Mouse (Mus musculus) stomach, postnatal 0 days (tissue): Measurements from ENCODE around the gene Kcnv2. TPM values are rescaled to one million over a fixed set of nuclear protein-coding genes. Genes with fewer than 3 reads are reported as not detected.

Experiments used
- ATAC-seq: fragments of 200-750 bp; cut with Nextera tagmentation; 2 replicates; pipeline ENCODE4 v1.8.0; 2017; ENCODE audit not compliant: low FRiP score, low TSS enrichment
- DNase-seq: peaks from one replicate; pipeline ENCODE4 v3.0.0-alpha.2; 2016; ENCODE audit warnings: low spot score
- H3K27ac ChIP-seq: fragments of 300-500 bp; sonication (generic); replicated peaks from 2 replicates; pipeline ENCODE4 v1.5.1; 2014; ENCODE audit warnings: mild to moderate bottlenecking, control low read depth
- H3K27me3 ChIP-seq: fragments of 300-500 bp; sonication (generic); 2 replicates; pipeline ENCODE4 v1.6.1; 2014; ENCODE audit warnings: low read length; ENCODE audit not compliant: control insufficient read depth, insufficient read depth
- H3K36me3 ChIP-seq: fragments of 300-500 bp; sonication (generic); 2 replicates; pipeline ENCODE4 v1.6.1; 2014; ENCODE audit warnings: low read length, mixed read lengths; ENCODE audit not compliant: control insufficient read depth, insufficient read depth
- H3K4me1 ChIP-seq: fragments of 300-500 bp; sonication (generic); replicated peaks from 2 replicates; pipeline ENCODE4 v1.6.1; 2014; ENCODE audit warnings: antibody characterized with exemption; ENCODE audit not compliant: control insufficient read depth, insufficient read depth
- H3K4me2 ChIP-seq: fragments of 300-500 bp; sonication (generic); replicated peaks from 2 replicates; pipeline ENCODE4 v1.6.1; 2014; ENCODE audit warnings: low read depth, mild to moderate bottlenecking, control low read depth, moderate library complexity
- H3K4me3 ChIP-seq: fragments of 300-500 bp; sonication (generic); 2 replicates; pipeline ENCODE4 v1.5.1; 2014; ENCODE audit warnings: low read depth, low read length, control low read depth
- H3K9ac ChIP-seq: fragments of 300-500 bp; sonication (generic); 2 replicates; pipeline ENCODE4 v1.6.1; 2014; ENCODE audit warnings: mild to moderate bottlenecking, low read length, control low read depth, mixed read lengths
- H3K9me3 ChIP-seq: fragments of 300-500 bp; sonication (generic); 2 replicates; pipeline ENCODE4 v1.6.1; 2016; ENCODE audit warnings: low read length; ENCODE audit not compliant: control insufficient read depth
- CTCF ChIP-seq: IDR thresholded peaks from 2 replicates; pipeline ENCODE4 v1.5.1; 2016; ENCODE audit warnings: antibody characterized with exemption, low read depth, mild to moderate bottlenecking, moderate library complexity
- EP300 ChIP-seq: optimal IDR thresholded peaks from 2 replicates; pipeline ENCODE3; 2016; ENCODE audit warnings: antibody characterized with exemption
- WGBS: fragments of 180-500 bp; shearing (Covaris S2); extraction: QIAGEN DNeasy Blood & Tissue Kit; methylation state at CpG from one replicate; pipeline ENCODE4 v1.1.7; 2014; 5-methylcytosine and 5-hydroxymethylcytosine counted together
- polyA plus RNA-seq: library from polyadenylated mRNA; unstranded; fragments of >200 nt; fragmentation: Nextera tagmentation; extraction: Ambion mirVana; gene quantifications from 2 replicates; pipeline ENCODE4 v1.2.1, GENCODE M21; 2015

Kcnv2 gene
- polyA plus RNA-seq, 1 experiment from 2014 or later: 0.02 TPM

GRCm38 (mm10) chr19:27351700-27352099 is 29.3 kb downstream of the Kcnv2 start:
- Histone ChIP-seq H3K27ac (peak overlapping the region; percentile 40; the same call in 1 of the 2 replicates), H3K4me3 (no peak overlapping the region), H3K9me3 (no peaks in the 10 kb centered on the region), H3K4me2 (no peak overlapping the region), H3K27me3 (no peaks in the 10 kb centered on the region), H3K36me3 (no peaks in the 10 kb centered on the region), H3K9ac (no peak overlapping the region), H3K4me1 (no peaks in the 10 kb centered on the region)
- DNase-seq: no peak
- TF ChIP-seq CTCF: no peak
- TF ChIP-seq EP300: peak; percentile 47
- peak; percentile 56; the same call in 1 of the 2 replicates for ATAC-seq
- 34% methylated on average over 6 of the region's 6 CpGs for WGBS

- no peak overlapping the region for H3K27ac ChIP-seq
- no peaks in the 10 kb centered on the region for H3K36me3 ChIP-seq
- DNase-seq (no peak), ATAC-seq (no peak)
- no peak overlapping the region for H3K9ac ChIP-seq
- no peaks in the 10 kb centered on the region for H3K27me3 ChIP-seq
- TF ChIP-seq CTCF (no peak), EP300 (no peak)
- no peak overlapping the region for H3K4me3 ChIP-seq
- no peak overlapping the region for H3K4me2 ChIP-seq
- no peaks in the 10 kb centered on the region for H3K4me1 ChIP-seq
- no peaks in the 10 kb centered on the region for H3K9me3 ChIP-seq
Measured at GRCm38 (mm10) chr19:27360381-27360780, 38.0 kb downstream of the Kcnv2 start.

DNA sequence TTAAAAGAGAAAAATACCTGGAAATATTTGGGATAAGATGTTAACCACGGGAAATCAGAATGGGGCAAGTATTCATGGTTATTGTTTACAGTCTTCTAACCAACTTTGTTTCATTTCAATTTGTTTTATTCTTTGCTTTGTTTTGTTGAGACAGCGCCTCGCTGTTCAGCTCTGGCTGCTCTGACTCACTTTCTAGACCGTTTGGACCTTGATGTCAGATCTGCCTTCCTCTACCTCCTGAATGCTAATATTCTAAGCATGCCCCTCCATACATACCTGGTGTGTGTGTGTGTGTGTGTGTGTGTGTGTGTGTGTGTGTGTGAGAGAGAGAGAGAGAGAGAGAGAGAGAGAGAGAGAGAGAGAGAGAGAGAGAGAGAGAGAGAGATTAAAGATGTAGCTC is 41.5 kb downstream of the Kcnv2 start:
- Histone ChIP-seq H3K4me1 (no peaks in the 10 kb centered on the region), H3K9me3 (no peaks in the 10 kb centered on the region), H3K4me3 (no peak overlapping the region), H3K9ac (0 out of 2 replicates have a peak overlapping the region, but pooled peaks have one; percentile 45), H3K27ac (no peak overlapping the region), H3K4me2 (peak overlapping the region; percentile 51), H3K27me3 (no peaks in the 10 kb centered on the region), H3K36me3 (no peaks in the 10 kb centered on the region)
- TF ChIP-seq CTCF (no peak), EP300 (no peak)
- DNase-seq (no peak), ATAC-seq (no peak)
- WGBS: 24% methylated on average over 4 of the region's 4 CpGs

GRCm38 (mm10) chr19:27364521-27364931 is 42.1 kb downstream of the Kcnv2 start:
- no peaks in the 10 kb centered on the region for H3K9me3 ChIP-seq
- peak overlapping the region; percentile 51 for H3K4me2 ChIP-seq
- no peaks in the 10 kb centered on the region for H3K36me3 ChIP-seq
- H3K27me3 ChIP-seq: no peaks in the 10 kb centered on the region
- no peak overlapping the region for H3K27ac ChIP-seq
- DNase-seq (peak; percentile 65), ATAC-seq (peak; percentile 84)
- H3K4me1 ChIP-seq: no peaks in the 10 kb centered on the region
- WGBS: 4% methylated on average over 8 of the region's 8 CpGs
- peak overlapping the region; percentile 18 for H3K4me3 ChIP-seq
- peak overlapping the region; percentile 45; the same call in 1 of the 2 replicates for H3K9ac ChIP-seq
- TF ChIP-seq EP300 (no peak), CTCF (no peak)

DNA sequence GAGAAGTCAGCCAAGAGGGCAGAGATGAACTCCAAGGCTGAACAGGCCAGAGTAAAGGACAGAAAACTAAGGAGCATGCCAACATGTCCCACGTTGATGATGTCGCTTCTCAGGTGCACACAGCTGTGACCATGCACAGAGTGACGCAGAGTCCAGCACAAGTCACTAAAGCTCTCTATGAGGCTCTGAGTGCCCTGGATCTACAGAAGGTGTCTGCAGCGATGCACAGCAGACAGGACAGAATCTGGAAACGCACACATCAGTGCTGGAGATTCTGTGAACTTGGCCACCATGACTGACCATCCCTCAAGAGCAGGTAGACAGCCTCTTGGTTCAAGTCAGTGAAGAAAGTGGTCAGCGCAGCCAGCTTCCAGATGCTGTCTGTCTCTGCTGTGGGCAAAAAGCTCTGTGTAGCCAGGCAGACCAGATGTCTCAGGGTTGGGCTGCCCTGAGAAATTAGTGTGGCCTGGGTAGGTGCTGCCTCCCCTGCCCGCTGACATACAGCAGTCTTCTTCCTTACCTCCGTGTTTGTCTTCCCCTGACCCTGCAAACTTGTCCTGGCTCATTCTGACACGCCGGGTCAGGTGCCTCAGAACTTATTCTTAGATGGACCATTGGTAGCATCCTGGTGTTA is 43.8 kb downstream of the Kcnv2 start:
- no peak for TF ChIP-seq EP300
- no peak for TF ChIP-seq CTCF
- no peak overlapping the region for H3K9ac ChIP-seq
- H3K4me2 ChIP-seq: no peak overlapping the region
- WGBS: 83% methylated on average over 10 of the region's 10 CpGs
- H3K27ac ChIP-seq: no peak overlapping the region
- no peaks in the 10 kb centered on the region for H3K27me3 ChIP-seq
- no peak for DNase-seq
- ATAC-seq: no peak
- no peaks in the 10 kb centered on the region for H3K36me3 ChIP-seq
- H3K4me1 ChIP-seq: no peaks in the 10 kb centered on the region
- H3K9me3 ChIP-seq: no peaks in the 10 kb centered on the region
- H3K4me3 ChIP-seq: no peak overlapping the region

GRCm38 (mm10) chr19:27369461-27370135 is 47.2 kb downstream of the Kcnv2 start:
- Histone ChIP-seq H3K4me2 (no peak overlapping the region), H3K36me3 (no peaks in the 10 kb centered on the region), H3K9me3 (no peaks in the 10 kb centered on the region), H3K4me3 (no peak overlapping the region), H3K27me3 (no peaks in the 10 kb centered on the region), H3K27ac (no peak overlapping the region), H3K4me1 (no peaks in the 10 kb centered on the region), H3K9ac (no peak overlapping the region)
- 58% methylated on average over 3 of the region's 3 CpGs for WGBS
- ATAC-seq (no peak), DNase-seq (no peak)
- TF ChIP-seq EP300: no peak
